Mouse (Mus musculus): ENCODE results near the gene Tgm2. TPM values are rescaled to one million over a fixed set of nuclear protein-coding genes. Genes with fewer than 3 reads are reported as not detected.

The Tgm2 gene
- polyA plus RNA-seq, 1 experiment = 9.7 TPM

- TF ChIP-seq CTCF (IDR thresholded peaks at IDR 0.05; ENCODE audit: borderline replicate concordance, extremely low read depth, insufficient read depth, insufficient read length) (no peak), POLR2A (IDR thresholded peaks at IDR 0.05; ENCODE audit: borderline replicate concordance, extremely low read depth, insufficient read depth, insufficient read length, poor library complexity, severe bottlenecking) (no peak)
- peak; percentile 50 for DNase-seq (ENCODE audit: low read depth)
Observed at GRCm38 (mm10) chr2:158066456-158066855, 79.8 kb downstream of the Tgm2 start.

Other genes starting within 250 kb of the Tgm2 start
- 80.6 and 126 TPM in 2 replicates for gene Vstm2l, start 231.8 kb downstream of the Tgm2 start, polyA plus RNA-seq (2012; rRNA removed)
- 21.4 and 22.3 TPM in 2 replicates for gene Tti1, start 118.0 kb downstream of the Tgm2 start, polyA plus RNA-seq (2012; rRNA removed)
- 25.8 and 27.9 TPM in 2 replicates for gene Rprd1b, start 117.9 kb downstream of the Tgm2 start, polyA plus RNA-seq (2012; rRNA removed)
- gene D630003M21Rik, start 82.8 kb upstream of the Tgm2 start, polyA plus RNA-seq (2012; rRNA removed) = 3.5 and 3.7 TPM in 2 replicates
- not detected in 2 replicates for gene Bpi, start 111.7 kb upstream of the Tgm2 start, polyA plus RNA-seq (2012; rRNA removed)
- gene Lbp, start 160.1 kb upstream of the Tgm2 start, polyA plus RNA-seq (2012; rRNA removed) = 4.0 and 4.3 TPM in 2 replicates
- gene Snhg11, start 229.2 kb upstream of the Tgm2 start, polyA plus RNA-seq (2012; rRNA removed) = 496 and 652 TPM in 2 replicates

Data from brain, embryonic 14.5 days (tissue).